Mouse (Mus musculus): ENCODE data around the gene Gls. TPM values are rescaled to one million over a fixed set of nuclear protein-coding genes. Genes with fewer than 3 reads are reported as not detected.
A peak's percentile ranks its signal among the peaks of the same experiment; 100 is the strongest.

Gene Gls
- polyA plus RNA-seq, 1 experiment from 2014 or later, result 21.5 TPM

- Histone ChIP-seq H3K27me3 (replicated peaks; ENCODE audit: low read depth, poor library complexity, severe bottlenecking) (peaks cover 13% of the 10 kb centered on the region), H3K4me1 (peaks cover 23% of the 10 kb centered on the region), H3K4me3 (peak overlapping the region; percentile 92), H3K9me3 (no peaks in the 10 kb centered on the region), H3K36me3 (replicated peaks) (no peaks in the 10 kb centered on the region), H3K27ac (replicated peaks) (peak overlapping the region; percentile 97)
- under 1% methylated on average over 67 of the region's 69 CpGs for WGBS
- DNase-seq (ENCODE audit: low spot score), result peak; percentile 79
Observed at GRCm38 (mm10) chr1:52231939-52232765, 880 bp downstream of the Gls start.

DNA sequence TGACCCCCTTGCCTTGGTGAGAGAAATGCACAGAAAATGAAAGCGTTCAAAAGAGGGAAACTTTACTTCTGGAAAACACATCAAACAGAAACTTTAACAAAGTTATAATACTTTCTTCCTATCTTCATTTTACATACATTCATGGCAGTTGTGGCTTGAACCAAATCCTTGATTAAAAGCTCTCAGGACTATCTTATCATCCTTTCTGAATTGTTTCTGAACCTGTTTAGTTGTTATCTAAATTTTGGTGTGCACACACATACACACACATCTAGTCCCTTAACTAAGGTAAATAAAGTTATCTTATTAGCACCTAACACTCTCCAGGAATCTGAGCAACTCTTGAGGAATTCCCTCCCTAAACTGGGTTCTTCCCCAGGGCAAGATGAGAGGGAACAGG, 2.6 kb downstream of the Gls start:
- no peaks in the 10 kb centered on the region for H3K9me3 ChIP-seq
- H3K4me1 ChIP-seq, result peaks cover 23% of the 10 kb centered on the region
- no peak overlapping the region for H3K4me3 ChIP-seq
- H3K27me3 ChIP-seq (replicated peaks; ENCODE audit: low read depth, poor library complexity, severe bottlenecking), result peaks cover 13% of the 10 kb centered on the region
- 83% methylated on average over 1 of the region's 1 CpGs for WGBS
- H3K36me3 ChIP-seq (replicated peaks), result no peaks in the 10 kb centered on the region
- H3K27ac ChIP-seq (replicated peaks), result no peak overlapping the region
- DNase-seq (ENCODE audit: low spot score), result no peak

- no peak overlapping the region for H3K27ac ChIP-seq (replicated peaks)
- no peak overlapping the region for H3K4me3 ChIP-seq
- WGBS, result 90% methylated on average over 6 of the region's 6 CpGs
- no peak for DNase-seq (ENCODE audit: low spot score)
- no peaks in the 10 kb centered on the region for H3K36me3 ChIP-seq (replicated peaks)
- peaks cover 19% of the 10 kb centered on the region for H3K4me1 ChIP-seq
- H3K27me3 ChIP-seq (replicated peaks; ENCODE audit: low read depth, poor library complexity, severe bottlenecking), result no peaks in the 10 kb centered on the region
- no peaks in the 10 kb centered on the region for H3K9me3 ChIP-seq
Observed at GRCm38 (mm10) chr1:52228178-52228577, 4.9 kb downstream of the Gls start.

- no peak for DNase-seq (ENCODE audit: low spot score)
- Histone ChIP-seq H3K36me3 (replicated peaks) (no peaks in the 10 kb centered on the region), H3K27me3 (replicated peaks; ENCODE audit: low read depth, poor library complexity, severe bottlenecking) (no peaks in the 10 kb centered on the region), H3K27ac (replicated peaks) (no peak overlapping the region), H3K4me1 (peaks cover 14% of the 10 kb centered on the region), H3K4me3 (no peak overlapping the region), H3K9me3 (no peaks in the 10 kb centered on the region)
Observed at GRCm38 (mm10) chr1:52226416-52226815, 6.6 kb downstream of the Gls start.

GRCm38 (mm10) chr1:52216766-52217165, 16.3 kb downstream of the Gls start:
- Histone ChIP-seq H3K4me1 (no peaks in the 10 kb centered on the region), H3K4me3 (no peak overlapping the region), H3K27ac (replicated peaks) (no peak overlapping the region), H3K36me3 (replicated peaks) (peaks cover 16% of the 10 kb centered on the region), H3K9me3 (no peaks in the 10 kb centered on the region), H3K27me3 (replicated peaks; ENCODE audit: low read depth, poor library complexity, severe bottlenecking) (no peaks in the 10 kb centered on the region)
- no peak for DNase-seq (ENCODE audit: low spot score)

DNA sequence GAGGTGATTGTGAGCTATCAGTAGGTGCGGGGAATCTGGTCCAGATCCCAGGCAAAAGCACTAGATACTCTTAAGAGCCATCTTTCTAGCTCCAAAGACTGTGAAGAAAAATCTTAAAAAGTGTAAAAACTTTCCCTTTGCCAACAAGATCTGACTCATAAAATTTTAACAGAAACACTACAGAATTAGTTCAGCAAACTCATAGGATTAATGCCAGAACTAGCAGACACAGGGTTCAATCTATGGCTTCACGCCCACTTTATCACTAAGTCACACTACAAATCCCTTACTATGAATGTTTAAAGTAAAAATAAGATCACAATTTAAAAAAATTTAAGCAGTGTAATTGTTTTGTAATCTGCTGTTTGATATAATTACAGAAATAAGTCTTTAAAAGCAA, 50.0 kb downstream of the Gls start:
- DNase-seq (ENCODE audit: low spot score), result no peak
- H3K27me3 ChIP-seq (replicated peaks; ENCODE audit: low read depth, poor library complexity, severe bottlenecking), result no peaks in the 10 kb centered on the region
- 95% methylated on average over 2 of the region's 2 CpGs for WGBS
- peaks cover 4% of the 10 kb centered on the region; the same call in 1 of the 2 replicates for H3K36me3 ChIP-seq (replicated peaks)
- H3K4me3 ChIP-seq, result no peak overlapping the region
- H3K4me1 ChIP-seq, result no peaks in the 10 kb centered on the region
- no peak overlapping the region for H3K27ac ChIP-seq (replicated peaks)
- no peaks in the 10 kb centered on the region for H3K9me3 ChIP-seq

GRCm38 (mm10) chr1:52181994-52182393, 51.0 kb downstream of the Gls start:
- no peaks in the 10 kb centered on the region for H3K36me3 ChIP-seq (replicated peaks)
- no peak for DNase-seq (ENCODE audit: low spot score)
- H3K27ac ChIP-seq (replicated peaks), result no peak overlapping the region
- no peak overlapping the region for H3K4me3 ChIP-seq
- no peaks in the 10 kb centered on the region for H3K9me3 ChIP-seq
- no peaks in the 10 kb centered on the region for H3K4me1 ChIP-seq
- no peaks in the 10 kb centered on the region for H3K27me3 ChIP-seq (replicated peaks; ENCODE audit: low read depth, poor library complexity, severe bottlenecking)

DNA sequence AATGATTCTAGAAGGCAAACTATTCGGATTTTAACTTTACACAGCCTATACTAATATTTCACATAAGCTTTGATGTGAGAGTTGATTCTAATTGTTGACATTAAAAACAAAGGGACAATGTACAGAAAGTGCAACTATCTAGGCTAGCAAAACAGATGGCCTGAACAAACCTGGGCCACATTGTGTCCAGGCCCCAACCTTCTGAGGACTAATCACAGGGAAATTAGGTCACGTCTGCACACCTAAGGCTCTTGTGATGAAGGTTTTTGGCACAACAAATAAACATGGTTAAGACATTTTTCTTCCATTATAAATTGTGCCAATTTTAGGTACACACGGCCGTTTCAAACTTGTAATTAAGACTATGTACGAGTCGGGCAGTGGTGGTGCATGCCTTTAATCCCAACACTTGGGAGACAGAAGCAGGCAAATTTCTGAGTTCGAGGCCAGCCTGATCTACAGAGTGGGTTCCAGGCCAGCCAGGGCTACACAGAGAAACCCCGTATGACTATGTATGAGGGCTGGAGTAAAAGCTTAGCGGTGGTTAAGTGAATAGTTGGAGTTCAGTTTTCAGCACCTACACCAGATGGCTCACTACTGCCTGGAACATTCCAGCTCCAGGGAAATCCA, 53.0 kb downstream of the Gls start:
- WGBS, result 92% methylated on average over 9 of the region's 9 CpGs
- Histone ChIP-seq H3K9me3 (no peaks in the 10 kb centered on the region), H3K27me3 (replicated peaks; ENCODE audit: low read depth, poor library complexity, severe bottlenecking) (no peaks in the 10 kb centered on the region), H3K4me3 (no peak overlapping the region), H3K36me3 (replicated peaks) (no peaks in the 10 kb centered on the region), H3K27ac (replicated peaks) (no peak overlapping the region), H3K4me1 (no peaks in the 10 kb centered on the region)
- no peak for DNase-seq (ENCODE audit: low spot score)

GRCm38 (mm10) chr1:52176999-52177398, 56.0 kb downstream of the Gls start:
- H3K4me1 ChIP-seq, result no peaks in the 10 kb centered on the region
- no peaks in the 10 kb centered on the region for H3K9me3 ChIP-seq
- no peak for DNase-seq (ENCODE audit: low spot score)
- no peak overlapping the region for H3K4me3 ChIP-seq
- H3K36me3 ChIP-seq (replicated peaks), result no peaks in the 10 kb centered on the region
- H3K27me3 ChIP-seq (replicated peaks; ENCODE audit: low read depth, poor library complexity, severe bottlenecking), result no peaks in the 10 kb centered on the region
- no peak overlapping the region for H3K27ac ChIP-seq (replicated peaks)
- WGBS, result 81% methylated on average over 2 of the region's 2 CpGs

DNA sequence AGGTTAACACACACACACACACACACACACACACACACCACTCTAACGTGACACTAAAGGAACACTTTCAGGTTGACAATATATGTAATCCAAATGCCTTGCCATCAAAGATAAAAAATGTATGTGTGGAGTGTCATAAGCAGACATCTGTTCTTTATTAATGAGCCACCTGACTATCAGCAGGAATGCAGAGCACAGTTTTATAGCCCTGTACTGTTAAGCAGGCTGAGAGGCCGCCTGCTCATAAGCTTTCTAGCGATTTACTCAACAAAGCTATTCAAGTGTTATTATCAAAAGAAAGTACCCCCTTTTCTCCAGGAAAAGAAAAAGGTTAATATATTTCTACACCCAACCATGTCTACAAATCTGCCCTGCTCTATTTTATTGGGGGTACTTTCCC, 57.0 kb downstream of the Gls start:
- Histone ChIP-seq H3K36me3 (replicated peaks) (no peaks in the 10 kb centered on the region), H3K27me3 (replicated peaks; ENCODE audit: low read depth, poor library complexity, severe bottlenecking) (no peaks in the 10 kb centered on the region), H3K9me3 (no peaks in the 10 kb centered on the region), H3K27ac (replicated peaks) (no peak overlapping the region), H3K4me1 (no peaks in the 10 kb centered on the region), H3K4me3 (no peak overlapping the region)
- no peak for DNase-seq (ENCODE audit: low spot score)
- WGBS, result 76% methylated on average over 3 of the region's 3 CpGs

DNA sequence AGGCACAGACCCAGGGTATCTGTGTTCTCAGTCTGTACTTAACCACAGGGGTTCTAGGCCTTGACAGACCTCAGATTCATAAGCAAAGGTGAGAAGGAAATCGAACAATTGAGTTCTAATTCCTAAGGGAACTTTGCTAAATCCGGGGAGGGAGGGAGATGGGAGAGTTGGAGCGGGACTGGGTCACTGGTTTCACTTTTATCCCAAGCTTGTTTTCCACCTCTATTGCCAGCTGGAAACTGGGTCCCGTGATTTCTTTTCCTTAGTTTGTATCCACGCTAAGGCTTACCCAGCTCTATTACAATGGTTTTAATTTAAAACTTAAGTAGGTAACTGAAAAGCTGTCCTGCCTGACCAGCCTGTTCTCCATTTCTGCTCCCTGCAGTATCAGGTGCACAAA, 57.7 kb downstream of the Gls start:
- DNase-seq (ENCODE audit: low spot score), result no peak
- 65% methylated on average over 5 of the region's 5 CpGs for WGBS
- H3K36me3 ChIP-seq (replicated peaks), result no peaks in the 10 kb centered on the region
- no peak overlapping the region for H3K4me3 ChIP-seq
- no peaks in the 10 kb centered on the region for H3K27me3 ChIP-seq (replicated peaks; ENCODE audit: low read depth, poor library complexity, severe bottlenecking)
- H3K4me1 ChIP-seq, result no peaks in the 10 kb centered on the region
- H3K27ac ChIP-seq (replicated peaks), result no peak overlapping the region
- H3K9me3 ChIP-seq, result no peaks in the 10 kb centered on the region

DNA sequence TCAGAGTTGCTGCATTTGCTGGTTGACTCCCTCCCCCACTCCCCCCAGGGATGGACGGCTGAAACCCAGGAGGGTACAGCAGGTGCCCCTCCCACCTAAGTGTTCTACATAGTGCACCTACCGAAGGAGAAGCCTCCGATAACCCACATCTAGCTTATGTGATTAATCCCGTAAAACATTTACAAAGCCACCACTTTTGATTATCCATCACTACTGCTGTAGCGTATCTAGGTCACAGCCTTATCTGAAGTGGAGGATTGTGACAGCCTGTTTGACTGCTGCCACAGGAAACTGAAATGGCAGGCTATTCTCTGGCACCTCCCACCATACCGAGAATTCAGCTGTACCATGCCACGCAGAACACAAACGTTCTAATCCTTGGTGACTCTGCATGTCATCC, 61.8 kb downstream of the Gls start:
- 82% methylated on average over 8 of the region's 8 CpGs for WGBS
- H3K9me3 ChIP-seq, result no peaks in the 10 kb centered on the region
- H3K27me3 ChIP-seq (replicated peaks; ENCODE audit: low read depth, poor library complexity, severe bottlenecking), result no peaks in the 10 kb centered on the region
- no peaks in the 10 kb centered on the region for H3K36me3 ChIP-seq (replicated peaks)
- no peak overlapping the region for H3K4me3 ChIP-seq
- DNase-seq (ENCODE audit: low spot score), result no peak
- H3K4me1 ChIP-seq, result no peaks in the 10 kb centered on the region
- H3K27ac ChIP-seq (replicated peaks), result no peak overlapping the region

- Histone ChIP-seq H3K36me3 (replicated peaks) (no peaks in the 10 kb centered on the region), H3K4me1 (no peaks in the 10 kb centered on the region), H3K4me3 (no peak overlapping the region), H3K27ac (replicated peaks) (no peak overlapping the region), H3K27me3 (replicated peaks; ENCODE audit: low read depth, poor library complexity, severe bottlenecking) (no peaks in the 10 kb centered on the region), H3K9me3 (no peaks in the 10 kb centered on the region)
- WGBS, result 74% methylated on average over 7 of the region's 7 CpGs
- no peak for DNase-seq (ENCODE audit: low spot score)
Observed at GRCm38 (mm10) chr1:52170747-52171146, 62.3 kb downstream of the Gls start.

Data from embryonic facial prominence, embryonic 10.5 days (tissue).